Mouse (Mus musculus): ENCODE measurements around the gene Shank2.

- TF ChIP-seq CTCF (IDR thresholded peaks at IDR 0.05; ENCODE audit: low read depth) (no peak), EP300 (IDR thresholded peaks at IDR 0.05; ENCODE audit: low read depth) (no peak)
These were observed 208.8 kb downstream of the Shank2 start for GRCm38 (mm10) chr7:144210526-144210925.

Data from liver, postnatal 0 days (tissue).